Mouse (Mus musculus): ENCODE measurements at regions not wholly inside any gene's neighbourhood (a gene's known extent, or its start where the extent isn't known, plus 50 kb on each side); places are given as distances from the start of the nearest gene placed in this dataset.
A peak's percentile ranks its signal among the peaks of the same experiment; 100 is the strongest.

GRCm38 (mm10) chrX:68056026-68056425, 134.8 kb upstream of the 4933436I01Rik start:
- Histone ChIP-seq H3K4me3 (no peak overlapping the region), H3K4me2 (no peak overlapping the region), H3K9ac (no peak overlapping the region), H3K9me3 (no peaks in the 10 kb centered on the region), H3K4me1 (no peaks in the 10 kb centered on the region), H3K27ac (replicated peaks) (no peak overlapping the region), H3K27me3 (replicated peaks) (no peaks in the 10 kb centered on the region), H3K36me3 (no peaks in the 10 kb centered on the region)
- no peak for ATAC-seq (ENCODE audit: extremely low read depth, insufficient number of reproducible peaks, low FRiP score, low TSS enrichment)
- WGBS, result 48% methylated on average over 1 of the region's 1 CpGs

GRCm38 (mm10) chrX:68043990-68044740, 122.9 kb upstream of the 4933436I01Rik start:
- H3K9ac ChIP-seq, result no peak overlapping the region
- ATAC-seq (ENCODE audit: extremely low read depth, insufficient number of reproducible peaks, low FRiP score, low TSS enrichment), result no peak
- H3K27ac ChIP-seq (replicated peaks), result no peak overlapping the region
- H3K27me3 ChIP-seq (replicated peaks), result no peaks in the 10 kb centered on the region
- peak overlapping the region; percentile 47 for H3K4me2 ChIP-seq
- no peak overlapping the region for H3K4me3 ChIP-seq
- no peaks in the 10 kb centered on the region for H3K36me3 ChIP-seq
- 65% methylated on average over 4 of the region's 4 CpGs for WGBS
- no peaks in the 10 kb centered on the region for H3K9me3 ChIP-seq
- H3K4me1 ChIP-seq, result no peaks in the 10 kb centered on the region

All from heart, embryonic 13.5 days (tissue).